Mouse (Mus musculus) forebrain, embryonic 10.5 days (tissue): Measurements from ENCODE around the gene Cavin1. TPM values are rescaled to one million over a fixed set of nuclear protein-coding genes. Genes with fewer than 3 reads are reported as not detected.

Experiments
- DNase-seq: peaks from one replicate; pipeline ENCODE4 v3.0.0-alpha.2; 2017; ENCODE audit warnings: low spot score; ENCODE audit errors: extremely low spot score
- H3K27ac ChIP-seq: fragments of 300-500 bp; sonication (generic); 2 replicates; pipeline ENCODE4 v1.5.1; 2016; ENCODE audit warnings: mild to moderate bottlenecking
- H3K27me3 ChIP-seq: fragments of 300-500 bp; sonication (generic); 2 replicates; pipeline ENCODE4 v1.6.1; 2016; ENCODE audit warnings: mild to moderate bottlenecking; ENCODE audit not compliant: poor library complexity, severe bottlenecking
- H3K36me3 ChIP-seq: fragments of 300-500 bp; sonication (generic); replicated peaks from 2 replicates; pipeline ENCODE4 v1.6.1; 2016; ENCODE audit warnings: mild to moderate bottlenecking, moderate library complexity
- H3K4me1 ChIP-seq: fragments of 300-500 bp; sonication (generic); 2 replicates; pipeline ENCODE4 v1.6.1; 2016
- H3K4me3 ChIP-seq: fragments of 300-500 bp; sonication (generic); 2 replicates; pipeline ENCODE4 v1.5.1; 2016; ENCODE audit warnings: mild to moderate bottlenecking, moderate library complexity
- H3K9me3 ChIP-seq: fragments of 300-500 bp; sonication (generic); 2 replicates; pipeline ENCODE4 v1.6.1; 2016; ENCODE audit warnings: mild to moderate bottlenecking, moderate library complexity
- WGBS: fragments of 180-500 bp; shearing (Covaris S2); methylation state at CpG from one replicate; pipeline ENCODE4 v1.1.7; 2016; 5-methylcytosine and 5-hydroxymethylcytosine counted together
- polyA plus RNA-seq: library from polyadenylated mRNA; unstranded; fragments of >200 nt; fragmentation: Nextera tagmentation; extraction: Ambion mirVana; gene quantifications from 2 replicates; pipeline ENCODE4 v1.2.1, GENCODE M21; 2016

Gene Cavin1
- polyA plus RNA-seq, 1 experiment from 2014 or later = 16.6 TPM

DNA sequence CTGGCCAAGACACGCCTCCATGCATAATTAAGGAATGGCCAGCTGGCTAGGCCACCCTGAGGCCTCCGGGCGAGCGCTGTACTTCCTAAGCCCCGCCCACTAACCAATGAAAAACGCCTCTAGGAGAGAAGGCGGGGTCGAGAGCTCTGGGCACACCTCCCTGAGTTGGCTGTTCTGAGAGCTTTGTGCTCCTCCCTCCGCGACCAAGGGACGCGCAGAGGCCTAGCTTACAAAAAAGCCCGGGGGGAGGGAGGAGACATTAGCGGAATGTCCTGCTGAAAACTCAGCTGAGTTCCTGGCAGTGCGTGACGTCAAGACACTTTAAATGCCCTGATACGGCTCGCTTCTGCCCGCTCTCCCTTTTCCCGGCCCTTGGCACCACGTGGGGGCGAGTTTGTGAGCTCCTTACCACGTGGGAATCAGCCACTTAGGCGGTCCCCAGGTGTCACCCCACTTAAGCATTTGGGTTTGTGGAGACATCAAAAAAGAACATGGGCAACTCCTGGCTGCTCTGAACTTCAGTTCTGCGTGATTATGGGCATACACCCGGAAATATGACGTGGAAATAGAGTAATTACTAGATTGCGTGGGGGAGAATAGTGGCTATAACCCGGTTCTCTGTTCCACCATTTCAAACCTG, 31.1 kb downstream of the Cavin1 start, which contains the start of gene Stat3:
Gene Stat3 (minus strand): TSS at position 29 of the 640 bp plus-strand sequence.
- DNase-seq = peak; percentile 100
- Histone ChIP-seq H3K27ac (peak within 1 kb of the TSS; percentile 92), H3K36me3 (no peaks in the 10 kb centered on the region), H3K27me3 (peaks cover 11% of the 10 kb centered on the region), H3K4me1 (peaks cover 27% of the 10 kb centered on the region), H3K9me3 (no peaks in the 10 kb centered on the region), H3K4me3 (peak within 1 kb of the TSS; percentile 83)
- WGBS = 2% methylated on average over 29 of the region's 29 CpGs

DNA sequence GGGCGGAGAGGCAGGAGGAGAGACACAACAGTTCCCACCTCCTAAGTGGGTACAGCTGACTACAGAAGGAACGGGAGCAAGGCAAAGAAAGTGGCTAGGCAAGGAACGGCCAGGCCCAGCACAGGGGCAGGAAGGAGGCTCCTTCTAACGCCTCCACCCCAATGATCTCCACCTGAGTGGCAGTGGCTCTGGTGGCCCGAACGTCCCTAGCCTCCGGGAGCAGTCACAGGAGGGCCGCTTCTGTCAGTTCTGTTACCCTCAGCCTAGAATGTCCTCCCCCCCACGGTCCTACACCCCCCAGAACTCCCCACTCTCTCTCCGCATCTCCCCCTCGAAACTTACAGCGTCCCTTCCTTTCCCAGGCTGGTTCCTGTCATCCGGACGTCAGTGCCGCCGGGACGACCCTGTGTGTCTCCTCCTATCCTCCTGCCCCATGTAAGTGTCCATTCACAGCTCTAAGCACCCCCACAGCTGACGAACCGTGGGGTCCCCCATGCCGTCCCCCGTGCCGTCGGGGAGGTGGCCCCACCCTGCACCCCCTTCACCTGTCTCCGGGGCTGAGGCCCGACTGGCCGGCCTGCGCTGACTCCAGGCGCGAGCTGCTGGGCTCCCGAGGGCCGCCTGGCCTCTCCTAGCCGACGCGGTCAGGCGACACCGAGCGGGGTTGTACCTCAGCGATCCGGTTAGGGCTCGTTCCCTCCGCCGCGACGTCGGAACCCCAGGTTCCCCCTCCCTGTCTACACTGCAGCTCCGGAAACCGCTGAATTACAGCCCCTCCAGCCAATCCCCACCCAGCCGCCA, 31.8 kb downstream of the Cavin1 start:
- WGBS = under 1% methylated on average over 47 of the region's 48 CpGs
- no peaks in the 10 kb centered on the region for H3K36me3 ChIP-seq
- H3K9me3 ChIP-seq = no peaks in the 10 kb centered on the region
- H3K4me3 ChIP-seq = peak overlapping the region; percentile 83
- peaks cover 11% of the 10 kb centered on the region for H3K27me3 ChIP-seq
- H3K4me1 ChIP-seq = peaks cover 27% of the 10 kb centered on the region
- H3K27ac ChIP-seq = peak overlapping the region; percentile 92
- DNase-seq = no peak

DNA sequence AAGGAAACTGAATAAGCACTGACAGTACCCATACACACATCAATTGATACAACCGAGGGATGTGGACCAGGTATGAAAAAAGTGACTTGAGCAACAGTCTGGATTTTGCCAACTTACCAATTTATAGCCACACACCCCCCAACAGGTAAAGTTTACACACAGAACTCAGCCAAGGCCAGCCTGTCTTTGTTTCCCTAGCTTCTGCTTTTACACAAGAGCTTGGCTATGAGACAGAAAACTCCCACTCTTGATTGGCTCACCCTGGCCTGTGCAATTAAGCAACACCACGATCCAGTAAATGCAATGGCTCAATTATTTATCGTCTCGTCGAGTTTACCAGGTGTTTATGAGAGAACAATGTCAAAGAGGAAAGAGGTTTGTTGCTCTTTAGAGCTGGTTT, 32.6 kb downstream of the Cavin1 start:
- Histone ChIP-seq H3K27me3 (peaks cover 11% of the 10 kb centered on the region), H3K9me3 (no peaks in the 10 kb centered on the region), H3K36me3 (no peaks in the 10 kb centered on the region), H3K4me1 (peaks cover 27% of the 10 kb centered on the region), H3K27ac (no peak overlapping the region), H3K4me3 (peak overlapping the region; percentile 83)
- no peak for DNase-seq
- WGBS = 43% methylated on average over 5 of the region's 5 CpGs

DNA sequence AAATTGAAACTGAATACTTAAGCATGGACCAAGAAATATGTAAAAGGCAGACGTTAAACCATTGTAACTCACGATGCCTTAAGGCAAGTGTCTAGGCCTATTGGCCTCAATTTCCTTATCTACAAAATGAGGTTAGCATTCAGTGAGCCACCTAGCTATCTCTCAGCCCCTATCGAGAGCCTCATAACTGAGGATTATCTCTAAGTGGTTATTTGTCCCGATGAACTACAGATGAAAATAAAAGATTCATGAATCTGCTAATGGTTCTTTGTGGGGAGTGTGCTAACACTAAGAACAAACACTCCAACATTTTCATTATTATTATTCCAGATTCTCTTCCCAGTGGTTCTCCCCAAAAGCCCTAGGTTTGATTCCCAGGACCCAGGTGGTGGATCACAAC, 33.4 kb downstream of the Cavin1 start:
- Histone ChIP-seq H3K36me3 (no peaks in the 10 kb centered on the region), H3K4me3 (no peak overlapping the region), H3K4me1 (peaks cover 27% of the 10 kb centered on the region), H3K27me3 (peaks cover 10% of the 10 kb centered on the region), H3K9me3 (no peaks in the 10 kb centered on the region), H3K27ac (no peak overlapping the region)
- no peak for DNase-seq
- 86% methylated on average over 4 of the region's 4 CpGs for WGBS

DNA sequence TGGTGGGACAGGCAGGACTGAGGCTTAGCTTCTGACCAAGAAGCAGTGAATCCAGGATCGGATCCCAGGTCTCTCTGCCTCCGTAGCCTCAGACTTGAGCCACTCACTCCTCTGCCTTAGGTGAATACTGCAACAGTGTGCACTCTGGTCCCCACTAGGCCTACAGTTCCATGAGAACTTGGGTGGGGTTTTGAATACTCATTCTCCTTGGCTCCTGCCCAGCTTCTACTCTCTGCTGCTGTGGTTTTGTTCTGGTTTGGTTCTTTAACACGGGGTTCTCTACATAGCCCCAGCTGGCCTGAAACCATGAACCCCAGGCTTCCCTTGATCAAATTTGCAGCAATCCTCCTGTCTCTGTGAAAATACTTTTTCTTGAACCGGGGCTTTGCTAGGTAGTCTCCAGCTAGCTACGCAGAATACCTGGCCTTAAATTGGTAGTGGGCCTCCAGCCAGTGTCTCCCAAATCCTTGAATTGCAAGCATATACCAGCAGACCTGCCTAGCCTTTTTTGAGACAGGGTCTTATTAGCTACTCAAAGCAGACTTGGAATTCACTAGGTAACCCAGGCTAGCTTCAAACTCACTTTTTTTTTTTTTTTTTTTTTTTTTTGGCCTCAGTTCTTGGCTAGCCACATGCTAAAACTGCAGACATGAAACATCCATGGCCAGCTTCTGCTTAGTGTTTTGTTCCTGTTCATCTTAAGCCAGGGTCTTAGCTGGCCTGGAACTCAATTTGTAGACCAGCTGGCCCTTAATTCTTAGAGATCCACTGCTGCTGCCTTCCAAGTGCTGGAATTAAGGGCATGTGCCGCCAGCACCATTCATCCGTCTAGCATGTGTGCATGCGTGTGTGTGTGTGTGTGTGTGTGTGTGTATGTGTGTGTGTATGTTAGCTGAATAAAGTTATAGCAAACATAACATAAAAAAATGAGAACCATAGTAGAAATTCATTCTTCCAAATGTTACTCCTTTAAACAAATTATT, 35.0 kb downstream of the Cavin1 start:
- Histone ChIP-seq H3K27ac (no peak overlapping the region), H3K4me3 (no peak overlapping the region), H3K36me3 (no peaks in the 10 kb centered on the region), H3K27me3 (peaks cover 8% of the 10 kb centered on the region), H3K9me3 (no peaks in the 10 kb centered on the region), H3K4me1 (peaks cover 27% of the 10 kb centered on the region)
- DNase-seq = no peak
- WGBS = 90% methylated on average over 8 of the region's 8 CpGs

DNA sequence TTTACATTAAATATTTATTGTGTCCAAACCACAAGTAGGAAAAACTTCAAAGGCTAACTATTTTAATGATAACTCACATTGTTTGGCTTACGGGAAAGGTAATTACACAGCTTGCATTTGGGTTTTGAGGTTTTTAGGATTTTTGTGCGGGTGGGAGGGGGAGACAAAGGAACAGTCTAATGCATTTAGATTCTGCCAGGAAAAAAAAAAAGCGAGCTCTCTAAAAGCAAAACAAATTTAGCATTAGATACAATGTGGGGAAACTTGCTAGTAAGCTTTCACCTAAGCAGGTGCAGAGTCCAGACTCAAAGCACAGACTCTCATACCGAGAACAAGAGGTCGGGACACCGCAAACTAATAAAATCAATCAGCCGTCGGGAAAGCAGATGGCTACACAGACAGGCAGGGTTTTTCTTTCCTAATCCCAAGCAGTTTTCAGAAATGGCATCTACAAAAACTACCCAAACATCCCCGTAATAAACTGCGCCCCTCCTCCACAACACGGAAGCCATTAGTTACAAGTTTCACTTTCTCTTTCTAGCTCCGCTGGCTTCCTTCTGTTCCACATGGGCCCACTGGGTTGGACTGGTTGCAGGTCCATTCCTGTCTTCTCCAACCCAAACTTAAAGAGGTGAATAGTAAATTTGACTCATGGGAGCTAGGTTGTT, 39.3 kb downstream of the Cavin1 start:
- no peaks in the 10 kb centered on the region for H3K4me1 ChIP-seq

DNA sequence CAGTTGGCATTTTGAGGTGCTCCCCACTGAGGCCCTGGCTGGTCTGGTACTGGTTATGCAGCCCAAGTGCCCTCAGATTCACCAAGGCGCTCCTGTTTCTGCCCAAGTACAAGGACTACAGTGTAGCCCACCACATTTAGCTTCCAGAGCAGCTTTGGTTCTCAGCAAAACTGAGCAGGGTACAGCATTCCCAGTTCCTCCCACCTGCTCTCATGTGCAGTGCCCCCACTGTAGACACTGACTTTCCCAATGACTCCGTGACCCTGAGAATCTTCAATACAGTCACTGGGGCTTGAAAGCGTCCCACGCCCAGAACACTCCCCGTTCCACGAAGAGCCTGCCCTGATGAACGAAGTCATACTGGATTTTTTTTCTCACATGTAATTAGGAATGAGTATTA, 40.1 kb downstream of the Cavin1 start:
- no peak overlapping the region for H3K4me3 ChIP-seq
- H3K27me3 ChIP-seq = no peaks in the 10 kb centered on the region
- no peaks in the 10 kb centered on the region for H3K36me3 ChIP-seq
- 86% methylated on average over 7 of the region's 7 CpGs for WGBS
- no peaks in the 10 kb centered on the region for H3K4me1 ChIP-seq
- DNase-seq = no peak
- H3K9me3 ChIP-seq = no peaks in the 10 kb centered on the region
- no peak overlapping the region for H3K27ac ChIP-seq

More for the DNA sequence above, 39.3 kb downstream of the Cavin1 start:
- Histone ChIP-seq H3K9me3 (no peaks in the 10 kb centered on the region), H3K27me3 (no peaks in the 10 kb centered on the region), H3K27ac (no peak overlapping the region), H3K4me3 (no peak overlapping the region), H3K36me3 (no peaks in the 10 kb centered on the region)
- WGBS = 86% methylated on average over 12 of the region's 12 CpGs
- DNase-seq = no peak

DNA sequence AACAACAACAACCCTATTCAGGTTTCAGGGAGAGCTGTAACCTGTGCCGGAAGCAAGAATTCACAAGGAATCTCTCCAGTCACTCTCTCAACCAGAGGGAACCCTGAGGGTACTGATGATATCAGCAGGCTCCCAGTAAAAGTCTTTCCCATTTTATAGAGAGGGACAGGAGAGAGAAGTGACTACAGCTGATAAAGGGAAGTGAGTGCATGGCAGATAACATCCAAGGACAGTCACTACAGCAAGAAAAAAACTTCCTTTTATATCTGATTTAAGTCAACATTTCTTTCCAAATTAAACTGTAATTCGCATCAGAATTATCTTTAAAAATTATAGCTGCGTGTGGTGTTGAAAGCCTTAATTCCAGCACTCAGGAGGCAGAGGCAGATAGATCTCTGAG, 43.3 kb downstream of the Cavin1 start:
- H3K27ac ChIP-seq = no peak overlapping the region
- H3K9me3 ChIP-seq = no peaks in the 10 kb centered on the region
- no peaks in the 10 kb centered on the region for H3K27me3 ChIP-seq
- no peaks in the 10 kb centered on the region for H3K36me3 ChIP-seq
- 87% methylated on average over 3 of the region's 3 CpGs for WGBS
- no peak overlapping the region for H3K4me3 ChIP-seq
- no peaks in the 10 kb centered on the region for H3K4me1 ChIP-seq
- no peak for DNase-seq

DNA sequence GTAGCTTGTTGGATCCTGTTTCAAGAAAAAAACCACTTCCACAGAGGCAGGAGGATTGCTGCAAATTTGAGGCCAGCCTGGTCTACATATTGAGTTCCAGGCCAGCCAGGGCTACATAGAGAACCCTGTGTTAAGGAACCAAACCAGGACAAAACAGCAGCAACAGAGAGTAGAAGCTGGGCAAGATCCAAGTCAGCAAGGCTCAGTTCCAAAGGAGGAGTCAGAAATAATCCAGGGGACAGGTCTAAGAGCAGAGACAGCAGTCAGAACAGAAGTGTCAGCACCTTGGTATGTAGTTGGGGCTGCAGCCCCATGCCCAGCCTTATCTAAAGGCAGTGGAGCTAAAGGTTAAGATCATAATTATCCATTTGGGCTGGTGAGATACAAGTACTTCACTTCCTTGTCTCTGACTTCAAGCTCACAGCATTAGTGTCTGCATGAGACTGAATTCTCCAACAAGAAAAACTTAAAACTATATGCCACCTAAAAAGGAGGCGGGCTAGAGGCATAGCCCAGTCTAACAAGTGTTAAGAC, 46.2 kb downstream of the Cavin1 start:
- H3K9me3 ChIP-seq = no peaks in the 10 kb centered on the region
- H3K27me3 ChIP-seq = no peaks in the 10 kb centered on the region
- no peak overlapping the region for H3K27ac ChIP-seq
- no peak for DNase-seq
- no peaks in the 10 kb centered on the region for H3K4me1 ChIP-seq
- no peaks in the 10 kb centered on the region for H3K36me3 ChIP-seq
- H3K4me3 ChIP-seq = no peak overlapping the region
- WGBS = 94% methylated on average over 1 of the region's 1 CpGs

DNA sequence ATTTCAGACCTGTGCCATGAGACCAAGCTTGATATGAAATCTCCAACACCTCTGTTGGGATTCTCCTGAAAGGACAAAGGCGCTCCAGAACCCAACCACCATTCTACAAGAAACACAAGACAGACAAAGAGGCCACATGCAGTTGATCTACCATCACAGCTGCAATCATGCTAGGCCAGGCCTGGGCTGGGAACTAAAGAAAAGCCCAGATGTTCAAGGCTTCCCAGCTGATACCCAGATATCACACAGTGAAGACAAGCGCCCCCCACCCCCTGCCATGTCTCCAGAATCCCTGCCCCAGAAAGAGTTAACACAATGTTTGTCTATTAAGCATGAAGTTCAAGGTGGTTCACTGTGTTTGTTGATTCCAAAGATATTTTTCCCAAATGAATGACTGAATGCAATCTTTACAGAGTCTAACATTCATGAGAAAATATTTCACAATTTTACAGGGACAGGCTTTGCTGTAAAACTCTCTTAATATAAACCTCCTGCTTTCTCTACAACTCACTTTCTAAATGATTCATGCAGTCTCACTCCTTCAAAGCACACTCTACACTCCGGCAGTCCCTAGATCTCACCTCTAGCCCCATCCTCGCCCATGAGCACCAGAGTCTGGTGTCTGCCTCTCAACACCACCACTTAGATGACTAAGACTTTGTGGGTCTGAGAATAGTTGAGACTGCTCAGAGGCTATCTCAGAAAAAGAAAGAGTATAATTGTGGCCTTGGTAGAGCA, 49.6 kb downstream of the Cavin1 start:
- no peaks in the 10 kb centered on the region for H3K9me3 ChIP-seq
- 91% methylated on average over 4 of the region's 4 CpGs for WGBS
- H3K4me1 ChIP-seq = no peaks in the 10 kb centered on the region
- no peaks in the 10 kb centered on the region for H3K36me3 ChIP-seq
- no peak for DNase-seq
- no peak overlapping the region for H3K27ac ChIP-seq
- no peak overlapping the region for H3K4me3 ChIP-seq
- H3K27me3 ChIP-seq = no peaks in the 10 kb centered on the region

DNA sequence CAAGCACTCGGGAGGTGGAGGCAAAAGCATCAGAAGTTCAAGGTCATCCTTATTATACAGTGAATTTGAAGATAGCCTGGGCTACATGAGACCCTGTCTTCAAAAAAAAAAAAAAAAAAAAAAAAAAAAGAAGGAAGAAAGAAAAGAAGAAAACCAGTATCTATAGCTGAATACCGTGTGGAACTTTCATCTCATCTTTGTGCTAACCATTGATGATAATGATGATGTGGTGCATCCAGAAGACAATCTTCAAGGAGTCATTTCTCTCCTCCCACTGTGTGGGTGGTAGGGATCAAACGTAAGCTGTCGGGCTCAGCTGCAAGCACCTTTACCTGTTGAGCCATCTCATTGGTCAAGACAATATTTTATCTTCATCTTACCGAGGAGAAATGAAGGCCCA, 52.7 kb downstream of the Cavin1 start:
- H3K36me3 ChIP-seq = no peaks in the 10 kb centered on the region
- DNase-seq = no peak

More for the DNA sequence above, 52.7 kb downstream of the Cavin1 start:
- H3K4me3 ChIP-seq = no peak overlapping the region
- no peaks in the 10 kb centered on the region for H3K9me3 ChIP-seq
- no peaks in the 10 kb centered on the region for H3K4me1 ChIP-seq
- WGBS = 95% methylated on average over 5 of the region's 5 CpGs
- H3K27ac ChIP-seq = no peak overlapping the region
- no peaks in the 10 kb centered on the region for H3K27me3 ChIP-seq
